Mouse (Mus musculus) forebrain, postnatal 0 days (tissue): Measurements from ENCODE around the gene Plcl1. TPM values are rescaled to one million over a fixed set of nuclear protein-coding genes. Genes with fewer than 3 reads are reported as not detected.

ENCODE experiments used
- ATAC-seq: fragments of 200-750 bp; cut with Nextera tagmentation; 2 replicates; pipeline ENCODE4 v1.8.0; 2017; ENCODE audit warnings: mild to moderate bottlenecking, moderate library complexity
- DNase-seq: peaks from one replicate; pipeline ENCODE4 v3.0.0-alpha.2; 2015
- H3K27ac ChIP-seq: fragments of 300-500 bp; sonication (generic); 2 replicates; pipeline ENCODE4 v1.5.1; 2014; ENCODE audit warnings: low read depth, mild to moderate bottlenecking, antibody characterized with exemption, low read length, moderate library complexity, mixed read lengths
- H3K27me3 ChIP-seq: fragments of 300-500 bp; sonication (generic); 2 replicates; pipeline ENCODE4 v1.6.1; 2014; ENCODE audit warnings: mild to moderate bottlenecking, low read length, mixed read lengths; ENCODE audit not compliant: insufficient read depth
- H3K36me3 ChIP-seq: fragments of 300-500 bp; sonication (generic); 2 replicates; pipeline ENCODE4 v1.6.1; 2014; ENCODE audit warnings: mild to moderate bottlenecking, moderate library complexity; ENCODE audit not compliant: insufficient read depth
- H3K4me1 ChIP-seq: fragments of 300-500 bp; sonication (generic); 2 replicates; pipeline ENCODE4 v1.6.1; 2014; ENCODE audit warnings: antibody characterized with exemption; ENCODE audit not compliant: insufficient read depth
- H3K4me2 ChIP-seq: fragments of 300-500 bp; sonication (generic); 2 replicates; pipeline ENCODE4 v1.6.1; 2014; ENCODE audit warnings: low read depth, mild to moderate bottlenecking, moderate library complexity
- H3K4me3 ChIP-seq: fragments of 300-500 bp; sonication (generic); 2 replicates; pipeline ENCODE4 v1.5.1; 2014; ENCODE audit warnings: low read depth, low read length, mixed read lengths
- H3K9ac ChIP-seq: fragments of 300-500 bp; sonication (generic); 2 replicates; pipeline ENCODE4 v1.6.1; 2014; ENCODE audit warnings: mild to moderate bottlenecking
- H3K9me3 ChIP-seq: fragments of 300-500 bp; sonication (generic); 2 replicates; pipeline ENCODE4 v1.6.1; 2016; ENCODE audit warnings: low read length
- CTCF ChIP-seq: sonication (generic); IDR thresholded peaks from 2 replicates; pipeline ENCODE4 v1.5.1; 2016; ENCODE audit warnings: antibody characterized with exemption, control low read depth, low read depth
- WGBS: fragments of 180-500 bp; shearing (Covaris S2); extraction: QIAGEN DNeasy Blood & Tissue Kit; methylation state at CpG from one replicate; pipeline ENCODE4 v1.1.7; 2014; 5-methylcytosine and 5-hydroxymethylcytosine counted together
- polyA plus RNA-seq: library from polyadenylated mRNA; unstranded; fragments of >200 nt; fragmentation: Nextera tagmentation; extraction: Ambion mirVana; gene quantifications from 2 replicates; pipeline ENCODE4 v1.2.1, GENCODE M21; 2015
- total RNA-seq: library from RNA; depleted of rRNA; stranded (reverse); fragments of >200 nt; gene quantifications from 2 replicates; pipeline ENCODE4 v1.2.3, GENCODE M21; 2014

The Plcl1 gene
- total and polyA plus RNA-seq, 2 experiments from 2014 or later = 3.0 to 7.7 TPM

DNA sequence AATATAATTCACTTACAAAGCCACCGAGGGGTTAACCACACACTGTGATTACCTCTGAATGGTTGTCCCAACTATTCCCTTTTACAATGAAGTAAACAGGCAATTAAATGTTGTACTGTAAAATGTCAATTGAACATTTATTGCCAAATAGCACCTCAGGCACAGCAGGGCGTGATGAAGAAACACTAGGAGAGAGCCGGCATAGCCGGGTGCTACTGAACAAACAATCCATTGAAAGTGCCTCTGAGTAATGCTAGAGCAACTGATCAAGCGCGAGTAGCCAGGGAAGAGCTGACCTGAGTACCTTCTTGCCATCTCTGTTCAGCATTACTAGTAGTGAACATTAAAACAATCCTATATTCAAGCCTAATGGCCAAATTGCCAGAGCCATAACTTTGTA is 6.8 kb downstream of the Plcl1 start:
- H3K4me2 ChIP-seq = no peak overlapping the region
- H3K27me3 ChIP-seq = no peaks in the 10 kb centered on the region
- no peak overlapping the region for H3K27ac ChIP-seq
- no peaks in the 10 kb centered on the region for H3K36me3 ChIP-seq
- 0 out of 2 replicates have a peak, but pooled peaks cover 3% of the 10 kb centered on the region for H3K9me3 ChIP-seq
- peaks cover 3% of the 10 kb centered on the region; the same call in 1 of the 2 replicates for H3K4me1 ChIP-seq
- H3K9ac ChIP-seq = no peak overlapping the region
- ATAC-seq (no peak), DNase-seq (no peak)
- H3K4me3 ChIP-seq = no peak overlapping the region
- 33% methylated on average over 6 of the region's 6 CpGs for WGBS
- no peak for TF ChIP-seq CTCF

DNA sequence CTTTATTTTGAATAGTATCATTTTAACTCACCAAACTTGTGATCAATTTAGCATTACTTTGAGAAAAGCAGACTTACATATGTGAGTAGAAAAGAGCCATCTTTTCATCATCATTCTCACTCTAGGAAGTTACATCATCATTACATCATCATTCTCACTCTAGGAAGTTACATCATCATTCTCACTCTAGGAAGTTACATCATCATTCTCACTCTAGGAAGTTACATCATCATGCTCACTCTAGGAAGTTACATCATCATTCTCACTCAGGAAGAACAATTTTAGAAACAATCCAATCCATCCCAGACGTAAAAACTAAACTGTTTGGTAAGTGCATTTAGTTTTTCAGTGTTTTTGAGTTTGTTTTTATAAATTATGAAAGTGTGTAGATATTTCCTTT is 7.8 kb downstream of the Plcl1 start:
- 92% methylated on average over 1 of the region's 1 CpGs for WGBS
- TF ChIP-seq CTCF = no peak
- Histone ChIP-seq H3K4me2 (no peak overlapping the region), H3K36me3 (no peaks in the 10 kb centered on the region), H3K4me1 (no peaks in the 10 kb centered on the region), H3K27me3 (no peaks in the 10 kb centered on the region), H3K4me3 (no peak overlapping the region), H3K9ac (no peak overlapping the region), H3K9me3 (0 out of 2 replicates have a peak, but pooled peaks cover 3% of the 10 kb centered on the region), H3K27ac (no peak overlapping the region)
- ATAC-seq (no peak), DNase-seq (no peak)

DNA sequence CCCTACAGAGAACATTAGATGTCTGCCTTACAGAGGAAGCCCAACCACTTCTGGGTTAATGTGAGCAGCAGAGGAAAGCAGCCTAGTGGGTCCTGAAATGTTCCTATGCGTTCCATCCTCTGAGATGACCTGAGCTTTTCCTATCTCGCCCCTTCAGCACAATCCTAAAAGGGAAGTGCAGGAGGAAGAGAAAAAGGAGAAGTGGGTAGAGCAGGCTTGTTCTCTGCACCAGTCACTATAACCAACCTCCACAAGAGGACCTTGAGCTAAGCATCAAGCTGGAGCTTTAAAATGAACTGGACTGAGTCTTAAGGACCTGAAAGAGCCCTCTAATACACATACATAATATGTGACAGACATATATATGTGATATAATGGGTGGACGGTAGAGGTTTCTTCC is 13.2 kb downstream of the Plcl1 start:
- no peak for TF ChIP-seq CTCF
- 90% methylated on average over 3 of the region's 3 CpGs for WGBS
- no peak overlapping the region for H3K9ac ChIP-seq
- H3K4me3 ChIP-seq = no peak overlapping the region
- H3K27me3 ChIP-seq = no peaks in the 10 kb centered on the region
- H3K36me3 ChIP-seq = no peaks in the 10 kb centered on the region
- ATAC-seq (no peak), DNase-seq (no peak)
- H3K9me3 ChIP-seq = no peaks in the 10 kb centered on the region
- no peak overlapping the region for H3K27ac ChIP-seq
- H3K4me2 ChIP-seq = no peak overlapping the region
- no peaks in the 10 kb centered on the region for H3K4me1 ChIP-seq

DNA sequence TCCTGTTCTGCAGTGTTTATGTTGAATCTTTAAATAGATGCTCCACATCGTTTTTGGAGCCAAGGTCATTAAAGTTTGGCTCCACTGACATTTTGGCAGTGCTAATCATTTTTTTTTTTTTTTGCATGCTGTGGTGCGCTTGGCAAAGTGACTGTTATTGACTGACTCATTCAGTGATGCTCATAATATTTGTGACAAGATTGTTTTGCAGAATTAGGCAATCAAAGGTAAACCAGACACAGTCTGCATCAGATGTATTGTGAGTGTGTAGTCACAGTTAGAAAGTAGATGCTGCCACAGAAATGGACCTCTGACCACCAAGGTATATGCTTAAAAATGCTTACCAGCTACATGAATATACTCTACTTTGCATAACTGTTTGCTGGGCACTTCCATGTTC is 21.9 kb downstream of the Plcl1 start:
- no peak overlapping the region for H3K4me3 ChIP-seq
- no peak overlapping the region for H3K9ac ChIP-seq
- WGBS = 72% methylated on average over 2 of the region's 2 CpGs
- no peaks in the 10 kb centered on the region for H3K27me3 ChIP-seq
- DNase-seq (no peak), ATAC-seq (no peak)
- no peak for TF ChIP-seq CTCF
- H3K4me2 ChIP-seq = no peak overlapping the region
- no peaks in the 10 kb centered on the region for H3K9me3 ChIP-seq
- H3K4me1 ChIP-seq = no peaks in the 10 kb centered on the region
- no peak overlapping the region for H3K27ac ChIP-seq
- no peaks in the 10 kb centered on the region for H3K36me3 ChIP-seq

DNA sequence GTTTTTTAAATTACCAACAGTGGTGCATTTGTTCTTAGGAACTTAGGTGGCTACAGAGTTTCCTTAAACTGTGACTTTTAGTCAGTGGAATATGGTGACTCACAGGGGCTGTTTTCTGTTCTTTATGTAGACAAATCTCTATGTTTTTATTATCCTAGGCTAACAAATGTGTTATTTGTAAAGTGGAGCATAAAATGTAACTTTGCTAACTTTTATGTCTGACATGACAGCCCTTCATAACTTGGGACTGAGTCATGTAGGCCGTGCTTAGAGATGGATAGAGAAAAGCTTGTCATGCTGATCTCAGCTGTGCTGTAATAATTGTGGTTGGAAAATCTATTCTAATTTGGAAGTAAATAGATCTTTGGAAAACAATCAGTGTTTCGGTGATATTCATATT is 23.3 kb downstream of the Plcl1 start:
- H3K4me2 ChIP-seq = no peak overlapping the region
- no peak overlapping the region for H3K27ac ChIP-seq
- no peaks in the 10 kb centered on the region for H3K9me3 ChIP-seq
- no peak overlapping the region for H3K4me3 ChIP-seq
- DNase-seq = no peak
- ATAC-seq = no peak
- no peaks in the 10 kb centered on the region for H3K36me3 ChIP-seq
- WGBS = 84% methylated on average over 2 of the region's 2 CpGs
- H3K27me3 ChIP-seq = no peaks in the 10 kb centered on the region
- no peak for TF ChIP-seq CTCF
- H3K4me1 ChIP-seq = no peaks in the 10 kb centered on the region
- H3K9ac ChIP-seq = no peak overlapping the region

DNA sequence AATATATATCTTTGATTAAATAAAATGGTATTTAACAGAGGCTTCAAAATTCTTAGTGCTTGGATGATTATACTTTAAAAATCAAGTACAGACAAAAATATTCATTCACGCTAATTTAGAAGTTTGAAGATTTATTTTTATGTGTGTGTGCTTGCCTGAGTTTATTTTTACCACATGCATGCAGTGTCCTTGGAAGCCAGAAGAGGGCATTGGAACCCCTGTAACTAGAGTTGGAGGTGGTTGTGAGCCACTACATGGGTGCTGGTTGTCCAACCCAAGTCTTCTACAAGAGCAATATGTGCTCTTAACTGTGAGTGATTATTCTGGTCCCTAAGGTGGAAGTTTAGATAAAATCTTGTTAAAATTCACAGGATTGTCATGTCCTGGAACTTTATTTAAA is 24.0 kb downstream of the Plcl1 start:
- no peaks in the 10 kb centered on the region for H3K9me3 ChIP-seq
- ATAC-seq = no peak
- no peaks in the 10 kb centered on the region for H3K27me3 ChIP-seq
- no peaks in the 10 kb centered on the region for H3K4me1 ChIP-seq
- no peak for TF ChIP-seq CTCF
- 93% methylated on average over 1 of the region's 1 CpGs for WGBS
- no peak overlapping the region for H3K4me3 ChIP-seq
- no peak overlapping the region for H3K9ac ChIP-seq
- H3K4me2 ChIP-seq = no peak overlapping the region
- no peak overlapping the region for H3K27ac ChIP-seq
- no peak for DNase-seq
- H3K36me3 ChIP-seq = no peaks in the 10 kb centered on the region

DNA sequence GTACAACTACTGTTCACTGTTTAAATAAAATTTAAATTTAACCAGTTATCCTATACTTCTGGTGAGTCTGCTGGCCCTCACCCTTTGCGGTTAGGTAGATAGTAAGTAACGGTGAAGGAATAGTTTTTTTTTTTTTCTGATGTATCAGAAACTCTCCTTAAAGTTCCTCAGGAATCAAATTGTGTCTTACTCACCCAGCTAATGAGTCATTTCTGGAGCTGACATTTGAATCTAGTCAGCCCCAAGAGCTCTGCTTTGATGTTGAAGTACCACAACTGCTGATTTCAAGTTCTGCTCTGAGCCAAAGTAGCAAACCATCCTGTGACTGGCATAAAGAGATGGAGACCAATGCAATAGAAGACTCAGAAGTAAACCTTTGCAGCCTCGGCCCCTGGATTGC is 24.9 kb downstream of the Plcl1 start:
- no peak overlapping the region for H3K4me2 ChIP-seq
- no peaks in the 10 kb centered on the region for H3K4me1 ChIP-seq
- H3K36me3 ChIP-seq = no peaks in the 10 kb centered on the region
- WGBS = 95% methylated on average over 3 of the region's 3 CpGs
- H3K9ac ChIP-seq = no peak overlapping the region
- no peaks in the 10 kb centered on the region for H3K27me3 ChIP-seq
- DNase-seq (no peak), ATAC-seq (no peak)
- no peak overlapping the region for H3K27ac ChIP-seq
- H3K9me3 ChIP-seq = no peaks in the 10 kb centered on the region
- no peak for TF ChIP-seq CTCF
- H3K4me3 ChIP-seq = no peak overlapping the region

DNA sequence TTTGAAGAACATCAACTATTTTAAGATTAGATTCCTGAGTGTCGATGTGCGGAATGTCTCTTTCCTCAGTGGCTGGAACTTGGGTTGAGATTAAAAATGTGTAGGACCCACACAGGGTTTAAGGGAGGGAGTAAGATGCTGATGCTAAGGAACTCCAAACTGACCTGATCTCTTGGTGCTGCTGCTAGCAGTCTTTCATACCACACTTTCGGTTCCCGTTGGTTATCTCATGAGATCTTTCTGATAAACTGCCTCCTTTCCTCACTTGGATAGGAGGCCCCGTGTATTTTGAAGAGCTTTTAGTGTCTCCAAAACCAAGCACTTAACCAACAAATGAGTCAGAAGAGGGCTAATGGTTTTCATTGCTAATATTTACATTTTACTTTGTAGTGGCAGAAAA is 30.9 kb downstream of the Plcl1 start:
- no peaks in the 10 kb centered on the region for H3K27me3 ChIP-seq
- no peak overlapping the region for H3K4me3 ChIP-seq
- DNase-seq = no peak
- no peaks in the 10 kb centered on the region; the same call in 1 of the 2 replicates for H3K36me3 ChIP-seq
- no peaks in the 10 kb centered on the region for H3K9me3 ChIP-seq
- H3K4me1 ChIP-seq = 0 out of 2 replicates have a peak, but pooled peaks cover 7% of the 10 kb centered on the region
- no peak for TF ChIP-seq CTCF
- no peak overlapping the region for H3K9ac ChIP-seq
- WGBS = 86% methylated on average over 5 of the region's 5 CpGs
- H3K4me2 ChIP-seq = no peak overlapping the region
- no peak overlapping the region for H3K27ac ChIP-seq
- ATAC-seq = no peak
